Mouse (Mus musculus): ENCODE measurements around the gene Popdc2. TPM values are rescaled to one million over a fixed set of nuclear protein-coding genes. Genes with fewer than 3 reads are reported as not detected.

Gene Popdc2
- polyA plus RNA-seq, 1 experiment from 2014 or later = 1.0 TPM

GRCm38 (mm10) chr16:38370633-38371374 lies 8.8 kb downstream of the Popdc2 start:
- Histone ChIP-seq H3K9ac (ENCODE audit: low read depth, low read length) (no peak overlapping the region), H3K4me2 (replicated peaks; ENCODE audit: low read depth, low read length) (no peak overlapping the region), H3K9me3 (ENCODE audit: control insufficient read depth, low read length) (no peaks in the 10 kb centered on the region), H3K27ac (ENCODE audit: low read depth, low read length) (no peak overlapping the region), H3K4me3 (ENCODE audit: low read depth, low read length) (no peak overlapping the region), H3K4me1 (replicated peaks; ENCODE audit: control insufficient read depth, insufficient read depth, low read length) (no peaks in the 10 kb centered on the region), H3K27me3 (ENCODE audit: control insufficient read depth, insufficient read depth, low read length) (no peaks in the 10 kb centered on the region), H3K36me3 (ENCODE audit: control insufficient read depth, insufficient read depth, low read length) (no peaks in the 10 kb centered on the region)
- WGBS = 89% methylated on average over 8 of the region's 8 CpGs
- no peak for ATAC-seq (ENCODE audit: low FRiP score)
- DNase-seq (ENCODE audit: low spot score) = no peak

- Histone ChIP-seq H3K4me3 (ENCODE audit: low read depth, low read length) (no peak overlapping the region), H3K27ac (ENCODE audit: low read depth, low read length) (0 out of 2 replicates have a peak overlapping the region, but pooled peaks have one; percentile 36), H3K4me1 (replicated peaks; ENCODE audit: control insufficient read depth, insufficient read depth, low read length) (no peaks in the 10 kb centered on the region), H3K9ac (ENCODE audit: low read depth, low read length) (no peak overlapping the region), H3K4me2 (replicated peaks; ENCODE audit: low read depth, low read length) (no peak overlapping the region), H3K36me3 (ENCODE audit: control insufficient read depth, insufficient read depth, low read length) (no peaks in the 10 kb centered on the region), H3K27me3 (ENCODE audit: control insufficient read depth, insufficient read depth, low read length) (no peaks in the 10 kb centered on the region), H3K9me3 (ENCODE audit: control insufficient read depth, low read length) (no peaks in the 10 kb centered on the region)
- WGBS = 91% methylated on average over 15 of the region's 15 CpGs
- ATAC-seq (ENCODE audit: low FRiP score) (no peak), DNase-seq (ENCODE audit: low spot score) (no peak)
These were observed 9.8 kb downstream of the Popdc2 start for GRCm38 (mm10) chr16:38371705-38372296.

DNA sequence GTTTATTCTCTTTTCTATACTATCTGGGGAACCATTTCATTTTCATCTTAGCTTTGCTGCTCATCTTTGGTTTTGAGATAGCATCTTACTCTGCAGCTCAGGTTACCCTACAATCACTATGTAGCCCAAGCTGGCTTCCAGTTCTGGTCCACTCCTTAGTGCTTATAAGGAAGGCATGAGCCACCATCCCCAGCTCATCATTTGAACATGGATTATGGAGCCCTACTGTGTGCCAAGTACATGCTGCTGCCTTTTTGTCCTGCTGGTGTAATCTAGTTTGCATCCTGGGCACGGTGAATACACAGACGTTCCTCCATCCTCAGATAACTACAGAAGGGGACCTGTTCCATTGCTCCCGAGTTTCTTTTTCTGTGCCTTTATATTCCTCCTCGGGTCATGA lies 10.9 kb downstream of the Popdc2 start:
- 88% methylated on average over 4 of the region's 4 CpGs for WGBS
- ATAC-seq (ENCODE audit: low FRiP score) = no peak

GRCm38 (mm10) chr16:38373439-38373838 lies 11.4 kb downstream of the Popdc2 start:
- no peaks in the 10 kb centered on the region for H3K9me3 ChIP-seq (ENCODE audit: control insufficient read depth, low read length)
- no peaks in the 10 kb centered on the region for H3K27me3 ChIP-seq (ENCODE audit: control insufficient read depth, insufficient read depth, low read length)
- WGBS = 87% methylated on average over 10 of the region's 10 CpGs
- ATAC-seq (ENCODE audit: low FRiP score) (no peak), DNase-seq (ENCODE audit: low spot score) (no peak)
- no peaks in the 10 kb centered on the region for H3K4me1 ChIP-seq (replicated peaks; ENCODE audit: control insufficient read depth, insufficient read depth, low read length)
- H3K4me3 ChIP-seq (ENCODE audit: low read depth, low read length) = no peak overlapping the region
- no peak overlapping the region for H3K27ac ChIP-seq (ENCODE audit: low read depth, low read length)
- H3K9ac ChIP-seq (ENCODE audit: low read depth, low read length) = no peak overlapping the region
- H3K4me2 ChIP-seq (replicated peaks; ENCODE audit: low read depth, low read length) = no peak overlapping the region
- no peaks in the 10 kb centered on the region for H3K36me3 ChIP-seq (ENCODE audit: control insufficient read depth, insufficient read depth, low read length)

More for the DNA sequence above, 10.9 kb downstream of the Popdc2 start:
- Histone ChIP-seq H3K36me3 (ENCODE audit: control insufficient read depth, insufficient read depth, low read length) (no peaks in the 10 kb centered on the region), H3K27me3 (ENCODE audit: control insufficient read depth, insufficient read depth, low read length) (no peaks in the 10 kb centered on the region), H3K4me1 (replicated peaks; ENCODE audit: control insufficient read depth, insufficient read depth, low read length) (no peaks in the 10 kb centered on the region), H3K9me3 (ENCODE audit: control insufficient read depth, low read length) (no peaks in the 10 kb centered on the region), H3K9ac (ENCODE audit: low read depth, low read length) (no peak overlapping the region), H3K4me2 (replicated peaks; ENCODE audit: low read depth, low read length) (no peak overlapping the region), H3K27ac (ENCODE audit: low read depth, low read length) (no peak overlapping the region), H3K4me3 (ENCODE audit: low read depth, low read length) (no peak overlapping the region)
- no peak for DNase-seq (ENCODE audit: low spot score)

GRCm38 (mm10) chr16:38373941-38374340 lies 11.9 kb downstream of the Popdc2 start:
- Histone ChIP-seq H3K27me3 (ENCODE audit: control insufficient read depth, insufficient read depth, low read length) (no peaks in the 10 kb centered on the region), H3K4me1 (replicated peaks; ENCODE audit: control insufficient read depth, insufficient read depth, low read length) (no peaks in the 10 kb centered on the region), H3K4me3 (ENCODE audit: low read depth, low read length) (no peak overlapping the region; the same call in 1 of the 2 replicates), H3K4me2 (replicated peaks; ENCODE audit: low read depth, low read length) (no peak overlapping the region), H3K9ac (ENCODE audit: low read depth, low read length) (no peak overlapping the region), H3K27ac (ENCODE audit: low read depth, low read length) (no peak overlapping the region), H3K36me3 (ENCODE audit: control insufficient read depth, insufficient read depth, low read length) (no peaks in the 10 kb centered on the region), H3K9me3 (ENCODE audit: control insufficient read depth, low read length) (no peaks in the 10 kb centered on the region)
- ATAC-seq (ENCODE audit: low FRiP score) (no peak), DNase-seq (ENCODE audit: low spot score) (no peak)
- WGBS = 87% methylated on average over 16 of the region's 16 CpGs

- Histone ChIP-seq H3K27ac (ENCODE audit: low read depth, low read length) (no peak overlapping the region), H3K27me3 (ENCODE audit: control insufficient read depth, insufficient read depth, low read length) (no peaks in the 10 kb centered on the region), H3K4me3 (ENCODE audit: low read depth, low read length) (no peak overlapping the region; the same call in 1 of the 2 replicates), H3K9me3 (ENCODE audit: control insufficient read depth, low read length) (no peaks in the 10 kb centered on the region), H3K36me3 (ENCODE audit: control insufficient read depth, insufficient read depth, low read length) (no peaks in the 10 kb centered on the region), H3K4me2 (replicated peaks; ENCODE audit: low read depth, low read length) (no peak overlapping the region), H3K9ac (ENCODE audit: low read depth, low read length) (no peak overlapping the region), H3K4me1 (replicated peaks; ENCODE audit: control insufficient read depth, insufficient read depth, low read length) (no peaks in the 10 kb centered on the region)
- 80% methylated on average over 10 of the region's 10 CpGs for WGBS
- ATAC-seq (ENCODE audit: low FRiP score) (no peak), DNase-seq (ENCODE audit: low spot score) (peak; percentile 27)
These were observed 12.6 kb downstream of the Popdc2 start for GRCm38 (mm10) chr16:38374379-38375140.

- Histone ChIP-seq H3K9me3 (ENCODE audit: control insufficient read depth, low read length) (no peaks in the 10 kb centered on the region), H3K4me2 (replicated peaks; ENCODE audit: low read depth, low read length) (no peak overlapping the region), H3K9ac (ENCODE audit: low read depth, low read length) (no peak overlapping the region), H3K4me1 (replicated peaks; ENCODE audit: control insufficient read depth, insufficient read depth, low read length) (no peaks in the 10 kb centered on the region), H3K27ac (ENCODE audit: low read depth, low read length) (no peak overlapping the region), H3K4me3 (ENCODE audit: low read depth, low read length) (no peak overlapping the region), H3K27me3 (ENCODE audit: control insufficient read depth, insufficient read depth, low read length) (no peaks in the 10 kb centered on the region), H3K36me3 (ENCODE audit: control insufficient read depth, insufficient read depth, low read length) (no peaks in the 10 kb centered on the region)
- DNase-seq (ENCODE audit: low spot score) (no peak), ATAC-seq (ENCODE audit: low FRiP score) (no peak)
- WGBS = 86% methylated on average over 7 of the region's 7 CpGs
These were observed 13.2 kb downstream of the Popdc2 start for GRCm38 (mm10) chr16:38375182-38375581.

DNA sequence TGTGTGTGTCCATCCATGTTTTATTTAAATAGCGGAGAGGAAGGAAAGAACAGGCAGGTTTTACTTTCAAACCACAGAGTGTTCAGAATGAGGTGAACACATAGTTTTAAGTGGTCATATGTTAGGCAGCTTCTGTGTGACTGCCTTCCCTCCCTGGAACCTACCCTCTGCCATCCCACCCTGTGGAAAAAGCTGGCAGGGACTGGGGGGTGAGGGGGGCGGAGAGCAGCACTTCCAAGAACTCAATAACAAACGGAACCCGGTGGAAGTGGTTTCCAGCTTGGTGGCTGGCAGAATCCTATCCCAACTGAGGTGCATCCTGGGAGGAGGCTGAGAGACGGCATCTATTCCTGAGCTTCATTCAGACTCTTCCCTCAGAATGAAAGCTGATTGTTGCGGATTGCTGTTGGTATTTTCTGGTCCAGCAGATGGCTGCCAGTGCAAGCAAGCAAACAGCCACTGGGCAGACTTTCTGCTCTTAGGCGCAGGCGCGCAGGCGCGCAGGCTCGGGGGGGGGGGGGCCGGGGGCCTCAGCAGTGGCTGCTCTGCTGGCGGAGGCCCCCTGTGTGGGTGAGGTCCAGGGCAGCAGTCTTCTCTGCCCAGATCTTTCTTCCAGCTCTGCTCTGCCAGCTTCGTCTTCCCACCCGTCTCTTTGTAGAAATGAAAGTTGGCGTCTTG lies 14.3 kb downstream of the Popdc2 start:
- WGBS = 32% methylated on average over 17 of the region's 17 CpGs
- peak overlapping the region; percentile 44; the same call in 1 of the 2 replicates for H3K9ac ChIP-seq (ENCODE audit: low read depth, low read length)
- no peaks in the 10 kb centered on the region for H3K27me3 ChIP-seq (ENCODE audit: control insufficient read depth, insufficient read depth, low read length)
- no peaks in the 10 kb centered on the region for H3K9me3 ChIP-seq (ENCODE audit: control insufficient read depth, low read length)
- H3K27ac ChIP-seq (ENCODE audit: low read depth, low read length) = peak overlapping the region; percentile 47
- DNase-seq (ENCODE audit: low spot score) (peak; percentile 64), ATAC-seq (ENCODE audit: low FRiP score) (peak; percentile 76)
- no peak overlapping the region; the same call in 1 of the 2 replicates for H3K4me2 ChIP-seq (replicated peaks; ENCODE audit: low read depth, low read length)
- no peaks in the 10 kb centered on the region for H3K36me3 ChIP-seq (ENCODE audit: control insufficient read depth, insufficient read depth, low read length)
- no peaks in the 10 kb centered on the region for H3K4me1 ChIP-seq (replicated peaks; ENCODE audit: control insufficient read depth, insufficient read depth, low read length)
- peak overlapping the region; percentile 12; the same call in 1 of the 2 replicates for H3K4me3 ChIP-seq (ENCODE audit: low read depth, low read length)

Data from hindbrain, embryonic 11.5 days (tissue).